Mouse (Mus musculus): Measurements from ENCODE around the gene Papln.

The Papln gene

GRCm38 (mm10) chr12:83767833-83768232 is 4.4 kb downstream of the Papln start:
- no peak for DNase-seq (ENCODE audit: low spot score in 2 of 2)

DNA sequence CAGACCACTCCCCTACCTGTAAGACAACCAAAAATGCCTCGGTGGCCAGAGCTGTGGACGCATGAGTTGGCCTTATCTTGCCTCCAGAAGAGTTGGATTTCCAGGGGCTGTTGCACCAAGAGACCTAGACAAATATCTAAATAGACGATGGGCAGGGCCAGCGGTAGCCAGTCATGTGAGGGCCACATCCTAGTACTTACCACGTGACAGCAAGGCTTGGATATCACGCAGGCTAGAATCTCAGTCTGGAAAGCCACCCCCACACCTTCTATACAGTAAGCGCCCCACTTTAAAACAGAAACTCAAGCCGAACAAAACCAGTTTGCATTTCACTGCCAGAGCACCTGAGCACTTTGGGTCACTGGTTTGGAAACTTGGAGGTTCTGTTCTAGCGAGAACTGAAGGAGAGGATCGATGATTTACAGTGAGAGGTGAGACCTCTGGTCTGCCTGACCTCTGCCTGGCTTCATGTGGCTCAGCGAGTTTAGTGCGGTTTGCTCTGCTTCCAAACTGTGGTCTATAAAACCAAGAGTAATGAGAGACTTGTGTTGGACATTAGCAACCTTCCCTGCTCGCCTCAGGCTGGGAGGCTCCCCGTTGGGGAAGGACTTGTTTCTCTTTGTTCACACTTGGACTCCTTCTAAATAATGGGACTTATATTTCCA is 4.9 kb downstream of the Papln start:
- DNase-seq (ENCODE audit: low spot score in 2 of 2), result no peak

DNA sequence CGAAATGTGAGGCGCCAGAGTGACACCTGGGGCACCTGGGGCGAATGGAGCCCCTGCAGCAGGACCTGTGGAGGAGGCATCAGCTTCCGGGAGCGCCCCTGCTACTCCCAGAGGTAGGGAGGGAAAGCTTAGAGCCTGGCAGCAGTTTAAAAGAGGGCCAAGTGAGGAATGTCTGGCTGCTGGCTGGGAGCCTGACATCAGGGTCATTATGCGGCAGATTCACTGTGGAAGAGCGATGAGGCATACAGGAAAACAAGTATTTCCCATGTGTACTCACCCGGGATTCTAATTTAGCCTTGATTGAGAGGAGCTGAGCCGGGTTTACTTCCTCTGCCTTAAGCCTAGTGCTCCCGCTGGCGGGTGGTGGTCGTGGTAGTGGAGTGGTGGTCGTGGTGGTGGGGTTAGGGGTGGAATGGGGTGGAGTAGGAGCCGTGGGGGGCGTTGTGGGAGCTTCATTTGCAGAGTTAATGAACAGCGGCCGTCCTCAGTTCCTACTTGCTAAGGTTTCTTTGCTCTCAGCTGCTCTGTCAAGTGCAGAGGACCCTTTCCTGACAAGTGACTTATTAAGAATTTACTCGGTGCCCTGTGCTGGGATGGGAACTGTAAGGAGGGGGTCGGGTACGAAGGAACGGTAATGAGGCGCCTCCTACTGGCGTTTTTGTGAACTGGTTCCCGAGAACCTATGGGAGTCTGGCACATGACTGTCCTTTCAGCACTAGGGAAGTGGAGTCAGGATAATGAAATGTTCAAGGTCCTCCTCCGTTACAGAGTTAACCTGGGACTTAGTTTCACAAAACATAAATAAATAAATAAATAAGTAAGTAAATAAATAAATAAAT is 7.2 kb downstream of the Papln start:
- DNase-seq (ENCODE audit: low spot score in 2 of 2), result peak in 1 of 2 experiments; percentile 57

DNA sequence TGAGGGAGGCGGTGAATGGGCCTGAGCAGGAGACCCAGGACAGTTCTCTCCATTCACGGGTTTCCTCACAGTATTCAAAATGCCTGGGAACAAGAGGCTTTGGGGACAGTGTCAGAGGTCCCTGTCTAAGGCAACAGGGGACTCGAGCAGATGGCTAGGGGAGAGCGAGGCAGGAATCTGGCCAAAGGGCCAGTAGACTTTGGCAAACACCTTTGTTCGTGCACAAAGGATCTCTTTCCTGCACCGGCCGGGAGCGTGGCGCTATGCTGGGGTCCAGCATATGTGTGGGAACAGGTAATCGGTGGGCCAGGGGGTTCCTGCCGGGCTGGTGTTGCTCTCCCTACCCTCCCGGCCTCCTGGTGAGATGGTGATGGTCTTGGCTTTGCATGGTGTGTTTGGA is 12.2 kb downstream of the Papln start:
- DNase-seq (ENCODE audit: low spot score in 2 of 2), result no peak

- no peak for DNase-seq (ENCODE audit: low spot score in 2 of 2)
Measured at GRCm38 (mm10) chr12:83776766-83777165, 13.3 kb downstream of the Papln start.

GRCm38 (mm10) chr12:83780181-83780580 is 16.7 kb downstream of the Papln start:
- no peak for DNase-seq (ENCODE audit: low spot score in 2 of 2)

DNA sequence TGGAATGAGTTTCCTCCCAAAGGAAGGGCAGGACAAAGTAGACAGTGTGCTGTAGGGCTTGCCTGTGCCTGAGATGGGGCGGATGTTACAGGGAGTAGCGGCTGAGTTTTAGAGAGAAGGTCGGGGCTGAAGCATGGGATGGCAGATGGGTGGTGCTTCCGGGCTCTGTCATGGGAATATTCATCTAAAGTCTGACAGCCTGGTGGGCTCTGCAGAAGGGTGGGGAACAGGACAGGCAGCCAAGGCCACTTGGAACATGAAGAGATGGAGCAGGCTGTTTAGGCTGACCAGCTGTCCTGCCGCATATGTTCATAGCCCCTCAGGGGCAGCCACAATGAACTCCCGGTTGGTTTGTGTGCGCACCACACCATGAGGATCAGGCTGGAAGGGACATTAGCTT is 17.8 kb downstream of the Papln start:
- no peak for DNase-seq (ENCODE audit: low spot score in 2 of 2)

DNA sequence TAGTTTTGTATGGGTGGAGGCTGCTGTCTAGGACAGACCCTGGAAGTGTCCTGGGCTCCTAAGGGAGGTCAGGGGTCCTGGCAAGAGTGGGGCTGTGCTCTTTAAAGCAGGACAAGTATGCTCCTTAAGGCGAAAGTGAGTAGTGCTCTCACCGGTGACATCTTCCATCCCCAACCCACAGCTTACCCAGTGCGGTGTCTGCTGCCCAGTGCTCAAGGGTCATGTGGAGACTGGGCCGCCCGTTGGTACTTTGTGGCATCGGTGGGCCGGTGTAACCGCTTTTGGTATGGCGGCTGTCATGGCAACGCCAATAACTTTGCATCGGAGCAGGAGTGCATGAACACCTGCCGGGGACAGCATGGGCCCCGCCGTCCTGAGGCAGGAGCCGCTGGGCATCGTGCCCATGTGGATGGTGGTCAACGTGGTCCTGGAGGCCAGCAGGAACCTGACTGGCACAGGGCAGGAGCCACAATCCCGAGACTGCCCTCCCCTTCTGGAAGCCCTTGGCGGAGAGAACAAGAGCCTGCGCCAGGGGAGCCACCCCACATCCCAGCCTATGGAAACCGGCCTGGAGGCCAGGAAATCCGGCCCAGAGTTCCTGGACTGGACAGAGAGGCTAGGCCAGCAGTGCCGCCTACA is 18.3 kb downstream of the Papln start:
- DNase-seq (ENCODE audit: low spot score in 2 of 2), result peak in 1 of 2 experiments; percentile 58

- no peak for DNase-seq (ENCODE audit: low spot score in 2 of 2)
Measured at GRCm38 (mm10) chr12:83782669-83783068, 19.2 kb downstream of the Papln start.

- DNase-seq (ENCODE audit: low spot score in 2 of 2), result no peak
Measured at GRCm38 (mm10) chr12:83785305-83785704, 21.9 kb downstream of the Papln start.

DNA sequence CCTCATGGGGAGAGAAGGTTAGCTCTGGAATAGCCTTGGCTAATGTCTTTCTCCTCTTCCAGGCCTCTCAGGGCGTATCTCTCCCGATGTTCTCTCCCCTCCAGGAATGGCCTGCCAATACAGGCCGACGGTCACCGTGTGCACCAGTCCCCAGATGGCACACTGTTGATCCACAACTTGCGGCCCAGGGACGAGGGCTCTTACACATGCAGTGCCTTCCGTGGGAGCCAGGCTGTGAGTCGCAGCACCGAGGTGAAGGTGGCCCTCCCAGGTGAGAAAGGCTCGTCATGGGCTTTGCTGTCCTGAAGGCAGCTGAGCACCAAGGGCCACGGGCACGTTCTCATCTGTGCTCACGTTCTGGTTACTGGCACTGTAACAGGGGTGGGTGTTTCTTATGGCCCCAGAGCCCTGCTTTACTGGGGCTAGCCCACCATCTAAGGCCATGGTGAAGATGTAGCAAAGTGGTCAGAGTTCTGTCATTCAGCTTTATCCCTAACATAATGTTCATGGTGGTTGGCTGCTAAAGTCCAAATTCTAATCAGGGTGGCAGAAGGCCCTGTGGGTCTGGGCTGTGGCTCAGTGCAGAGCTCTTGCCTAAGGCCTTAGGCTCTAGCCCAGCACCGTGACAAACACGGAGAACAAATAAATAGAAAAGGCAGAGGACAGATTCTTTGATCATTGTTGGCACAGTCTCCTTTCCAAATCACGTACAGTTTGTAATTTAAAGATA is 25.8 kb downstream of the Papln start:
- DNase-seq (ENCODE audit: low spot score in 2 of 2), result no peak

GRCm38 (mm10) chr12:83789781-83790140 is 26.3 kb downstream of the Papln start:
- no peak for DNase-seq (ENCODE audit: low spot score in 2 of 2)

DNA sequence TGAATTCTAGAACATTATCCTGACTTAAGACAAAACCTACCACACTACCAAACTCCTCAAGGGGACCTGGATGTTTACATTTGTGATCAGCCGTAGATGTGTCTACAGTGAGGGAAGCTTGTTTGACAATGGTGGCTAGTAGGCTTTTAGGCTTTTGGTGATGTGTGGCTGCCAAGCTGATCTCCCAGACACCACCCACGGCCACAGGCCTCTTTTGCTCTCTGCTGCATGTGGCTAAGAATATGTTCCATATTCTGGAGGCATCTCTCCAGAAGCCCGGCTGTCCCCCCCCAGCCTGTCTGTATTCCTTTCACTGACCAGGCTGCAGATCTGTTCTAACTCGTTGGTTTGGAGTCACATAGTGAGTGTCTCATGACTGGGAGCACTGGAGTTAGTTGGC is 27.3 kb downstream of the Papln start:
- DNase-seq (ENCODE audit: low spot score in 2 of 2), result no peak

- no peak for DNase-seq (ENCODE audit: low spot score in 2 of 2)
Measured at GRCm38 (mm10) chr12:83791737-83792136, 28.3 kb downstream of the Papln start.

DNA sequence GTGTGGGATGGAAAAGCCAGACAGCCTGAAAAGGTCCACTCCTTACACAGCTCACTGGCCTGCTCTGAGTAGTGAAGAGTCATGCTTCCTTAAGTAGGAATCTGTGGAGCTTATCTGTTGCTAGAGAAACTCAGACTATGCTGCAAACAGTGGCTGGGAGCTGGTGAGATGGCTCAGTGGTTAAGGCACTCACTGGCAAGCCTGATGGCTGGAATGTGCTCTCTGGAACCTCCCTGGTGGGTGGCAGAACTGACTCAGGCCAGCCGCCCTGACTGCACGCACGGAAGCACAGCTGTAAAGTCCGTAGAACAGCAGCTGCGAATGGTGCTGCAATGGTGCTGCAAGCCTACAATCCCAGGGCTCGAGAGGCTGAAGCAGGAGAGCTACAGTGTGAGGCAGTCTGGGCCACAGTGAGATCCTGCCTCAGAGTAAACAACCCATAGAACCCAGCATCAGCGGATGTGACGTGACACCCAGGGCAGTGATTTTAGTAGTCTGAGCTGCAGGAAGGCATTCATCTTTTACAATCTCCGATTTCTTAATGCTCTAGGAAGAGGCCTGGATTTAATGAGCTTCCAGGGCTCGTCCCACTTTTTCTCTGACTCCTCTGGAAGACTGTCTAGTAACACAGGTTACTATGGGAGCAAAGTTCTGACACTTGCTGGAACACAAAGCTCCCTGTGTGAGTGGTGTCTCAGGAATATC is 29.4 kb downstream of the Papln start:
- DNase-seq (ENCODE audit: low spot score in 2 of 2), result no peak

GRCm38 (mm10) chr12:83795051-83795450 is 31.6 kb downstream of the Papln start:
- DNase-seq (ENCODE audit: low spot score in 2 of 2), result no peak

DNA sequence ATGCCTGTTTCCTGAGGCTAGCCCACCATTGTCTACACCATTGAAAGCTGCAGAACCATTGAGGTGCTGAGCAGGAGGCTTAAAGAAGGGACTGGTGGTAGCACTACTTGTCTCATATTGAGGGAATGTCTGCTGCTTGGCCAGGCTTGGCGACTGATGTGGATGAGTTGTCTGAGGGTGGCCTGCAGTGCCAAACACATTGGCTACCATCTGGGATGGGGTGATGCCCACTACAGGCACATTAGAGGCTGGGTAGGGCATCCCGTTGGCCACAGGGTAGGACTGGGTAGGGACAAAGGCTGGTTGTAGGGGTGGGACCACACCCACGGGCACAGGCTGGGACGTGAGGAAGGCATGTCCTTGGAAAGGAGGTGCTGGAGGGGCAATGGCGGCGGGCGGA is 32.2 kb downstream of the Papln start:
- no peak for DNase-seq (ENCODE audit: low spot score in 2 of 2)

DNA sequence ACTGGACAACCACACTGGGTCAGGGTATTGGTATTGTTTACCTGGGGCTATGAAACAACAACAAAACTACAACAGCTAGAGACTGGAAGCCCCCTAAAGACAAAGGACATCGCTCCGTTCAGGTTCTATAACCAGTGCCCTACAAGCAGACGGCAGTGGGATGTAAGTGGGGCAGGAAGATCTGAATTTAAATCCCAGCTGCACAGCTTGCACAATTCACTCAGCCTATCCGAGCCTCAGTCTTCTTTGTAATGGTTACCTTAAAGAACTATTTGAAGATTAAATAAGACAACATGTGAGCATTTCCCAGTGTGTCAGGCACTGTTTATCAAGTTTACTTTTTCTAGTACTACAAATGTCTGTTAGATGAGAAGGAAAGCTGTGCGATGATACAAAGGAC is 34.9 kb downstream of the Papln start:
- DNase-seq (ENCODE audit: low spot score in 2 of 2), result no peak

DNA sequence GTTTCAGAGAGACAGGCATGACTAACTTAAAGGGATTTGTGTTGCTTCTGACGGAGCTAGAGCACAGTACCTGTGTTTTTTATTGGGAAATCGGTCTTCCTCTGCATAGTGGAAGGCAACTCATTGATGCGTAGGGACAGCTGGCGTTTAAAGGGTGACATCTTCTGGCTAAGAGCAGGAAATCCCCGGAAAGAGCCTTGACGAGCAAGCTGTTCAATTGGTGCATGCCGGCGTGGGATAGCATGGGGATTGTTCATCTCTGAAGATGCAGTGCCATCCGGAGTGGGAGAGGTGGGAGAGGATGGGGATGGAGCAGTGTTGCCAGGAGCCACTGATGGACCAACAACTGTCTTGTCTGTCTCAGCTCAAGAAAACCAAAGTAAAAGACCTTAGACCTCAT is 37.5 kb downstream of the Papln start:
- no peak for DNase-seq (ENCODE audit: low spot score in 2 of 2)

DNA sequence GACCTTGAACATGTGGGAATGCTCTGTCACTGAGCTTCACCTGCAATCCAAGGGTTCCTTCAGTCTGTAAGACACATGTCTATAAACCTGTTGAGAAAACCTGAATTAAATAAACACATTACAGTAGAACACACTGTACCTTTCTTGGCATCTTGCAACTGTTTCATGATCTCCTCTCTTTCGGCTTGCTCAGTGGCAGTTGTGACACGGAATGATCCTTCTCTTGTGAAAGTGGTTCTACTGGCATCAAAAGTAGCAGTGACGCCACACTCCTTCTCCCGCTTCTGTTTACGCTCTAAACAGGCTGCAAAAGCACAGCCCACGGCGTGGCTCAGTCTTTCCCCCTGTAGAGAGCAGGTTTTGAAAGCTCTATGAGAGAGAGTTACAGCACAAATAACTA is 40.2 kb downstream of the Papln start:
- DNase-seq (ENCODE audit: low spot score in 2 of 2), result no peak

- no peak for DNase-seq (ENCODE audit: low spot score in 2 of 2)
Measured at GRCm38 (mm10) chr12:83811901-83812300, 48.5 kb downstream of the Papln start.

- no peak for DNase-seq (ENCODE audit: low spot score in 2 of 2)
Measured at GRCm38 (mm10) chr12:83816616-83817015, 53.2 kb downstream of the Papln start.
